Mouse (Mus musculus) liver, embryonic 14.5 days (tissue): ENCODE measurements around the gene Tcn2. TPM values are rescaled to one million over a fixed set of nuclear protein-coding genes. Genes with fewer than 3 reads are reported as not detected.

ENCODE experiments used
- ATAC-seq: fragments of 200-750 bp; cut with Nextera tagmentation; 2 replicates; pipeline ENCODE4 v1.8.0; 2017; ENCODE audit warnings: moderate number of reproducible peaks, mild to moderate bottlenecking, moderate library complexity; ENCODE audit not compliant: insufficient read depth
- DNase-seq, 3 experiments: peaks; one replicate each; pipeline ENCODE4 v3.0.0-alpha.2; 2012 to 2013; ENCODE audit warnings: low read depth in 3 of 3, low spot score in 3 of 3
- H3K27ac ChIP-seq: fragments of 300-500 bp; sonication (generic); 2 replicates; pipeline ENCODE4 v1.5.1; 2014; ENCODE audit warnings: moderate library complexity, mild to moderate bottlenecking, control low read depth, inconsistent platforms
- H3K27me3 ChIP-seq: fragments of 300-500 bp; sonication (generic); 2 replicates; pipeline ENCODE4 v1.6.1; 2014; ENCODE audit warnings: mild to moderate bottlenecking, low read length, moderate library complexity; ENCODE audit not compliant: control insufficient read depth, insufficient read depth
- H3K36me3 ChIP-seq: fragments of 300-500 bp; sonication (generic); replicated peaks from 2 replicates; pipeline ENCODE4 v1.6.1; 2014; ENCODE audit warnings: low read depth; ENCODE audit not compliant: control insufficient read depth, insufficient read depth
- H3K4me1 ChIP-seq, 2 experiments: fragments of 200-500 bp in 1 of 2; fragments of 300-500 bp in 1 of 2; sonication (generic) in 1 of 2; replicated peaks; 2 replicates each; pipeline ENCODE4 v1.6.1; 2012 to 2014; ENCODE audit warnings: antibody characterized with exemption in 1 of 2, inconsistent platforms in 1 of 2, low read length in 1 of 2; ENCODE audit not compliant: control insufficient read depth in 2 of 2, insufficient read depth in 2 of 2
- H3K4me2 ChIP-seq: fragments of 300-500 bp; sonication (generic); 2 replicates; pipeline ENCODE4 v1.6.1; 2014; ENCODE audit warnings: low read depth, mild to moderate bottlenecking, control low read depth, moderate library complexity
- H3K4me3 ChIP-seq, 2 experiments: fragments of 200-500 bp in 1 of 2; fragments of 300-500 bp in 1 of 2; sonication (generic) in 1 of 2; 2 replicates each; pipeline ENCODE4 v1.5.1; 2012 to 2014; ENCODE audit warnings: low read depth in 2 of 2, low read length in 2 of 2, mild to moderate bottlenecking in 2 of 2, control low read depth in 1 of 2, inconsistent platforms in 1 of 2, moderate library complexity in 1 of 2; ENCODE audit not compliant: insufficient read depth in 1 of 2
- H3K9ac ChIP-seq: fragments of 300-500 bp; sonication (generic); replicated peaks from 2 replicates; pipeline ENCODE4 v1.6.1; 2014; ENCODE audit warnings: mild to moderate bottlenecking, control low read depth, moderate library complexity
- H3K9me3 ChIP-seq: fragments of 300-500 bp; sonication (generic); 2 replicates; pipeline ENCODE4 v1.6.1; 2016; ENCODE audit warnings: low read length, mixed read lengths; ENCODE audit not compliant: control insufficient read depth
- CTCF ChIP-seq: IDR thresholded peaks from 2 replicates; pipeline ENCODE4 v1.5.1; 2016; ENCODE audit warnings: antibody characterized with exemption, low read depth, control low read depth
- EP300 ChIP-seq: IDR thresholded peaks from 2 replicates; pipeline ENCODE4 v1.6.1; 2016; ENCODE audit warnings: antibody characterized with exemption, low read depth
- WGBS: fragments of 180-500 bp; shearing (Covaris S2); extraction: QIAGEN DNeasy Blood & Tissue Kit; methylation state at CpG from one replicate; pipeline ENCODE4 v1.1.7; 2014; ENCODE audit not compliant: insufficient replicate concordance; 5-methylcytosine and 5-hydroxymethylcytosine counted together
- polyA plus RNA-seq, 2 experiments: library from polyadenylated mRNA; depleted of rRNA in 1 of 2; stranded (reverse) in 1 of 2; unstranded in 1 of 2; fragments of >200 nt; fragmentation: Nextera tagmentation in 1 of 2; extraction: Ambion mirVana in 1 of 2; gene quantifications; 2 replicates each; pipeline versions ENCODE4 v1.2.1 to v1.2.3; 2012 to 2014

The Tcn2 gene
- polyA plus RNA-seq, 2 experiments: 14.6 to 16.3 TPM

GRCm38 (mm10) chr11:3946386-3946785 lies 14.4 kb upstream of the Tcn2 start:
- Histone ChIP-seq H3K36me3 (no peaks in the 10 kb centered on the region), H3K9ac (no peak overlapping the region), H3K27ac (no peak overlapping the region), H3K4me3 (no peak overlapping the region), H3K9me3 (no peaks in the 10 kb centered on the region), H3K4me1 (no peaks in the 10 kb centered on the region), H3K4me2 (no peak overlapping the region), H3K27me3 (no peaks in the 10 kb centered on the region; the same call in 1 of the 2 replicates)
- no peak for ATAC-seq
- no peak for TF ChIP-seq CTCF
- TF ChIP-seq EP300: no peak
- DNase-seq: no peak
- 18% methylated on average over 1 of the region's 1 CpGs for WGBS

- WGBS: 62% methylated on average over 7 of the region's 7 CpGs
- no peaks in the 10 kb centered on the region; the same call in 1 of the 2 replicates for H3K27me3 ChIP-seq
- H3K4me3 ChIP-seq: no peak overlapping the region
- no peak overlapping the region for H3K4me2 ChIP-seq
- ATAC-seq (no peak), DNase-seq (no peak)
- TF ChIP-seq EP300 (no peak), CTCF (no peak)
- H3K36me3 ChIP-seq: no peaks in the 10 kb centered on the region
- no peaks in the 10 kb centered on the region for H3K4me1 ChIP-seq
- H3K9me3 ChIP-seq: no peaks in the 10 kb centered on the region
- no peak overlapping the region for H3K27ac ChIP-seq
- H3K9ac ChIP-seq: no peak overlapping the region
Measured at GRCm38 (mm10) chr11:3941371-3941770, 9.4 kb upstream of the Tcn2 start.

DNA sequence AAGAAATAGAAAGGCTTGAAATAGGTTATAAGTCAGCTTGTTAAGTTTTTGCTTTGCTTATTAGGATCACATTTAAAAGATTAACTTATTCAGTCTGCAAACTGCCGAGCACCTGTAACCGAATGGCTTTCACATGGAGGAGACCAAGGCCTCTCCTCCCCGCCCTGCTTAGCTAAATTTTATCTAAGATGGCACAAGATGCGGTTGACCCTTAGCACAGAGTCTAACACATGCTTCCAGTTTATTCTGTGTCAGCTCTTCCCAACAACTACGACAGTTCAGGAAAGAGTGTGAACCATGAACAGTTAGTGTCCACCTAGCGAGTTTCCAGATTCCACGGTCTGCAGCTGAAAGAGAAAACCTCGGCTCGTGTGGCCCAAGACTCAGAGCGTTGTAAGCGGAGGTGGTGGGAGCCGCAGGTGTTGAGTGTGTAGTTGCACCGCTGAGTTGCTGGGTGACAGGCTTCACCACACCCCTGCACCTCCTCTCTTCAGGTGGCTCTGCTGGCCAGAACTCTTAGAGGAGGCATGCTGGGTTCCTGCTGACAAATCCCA lies 5.4 kb upstream of the Tcn2 start:
- DNase-seq (no peak), ATAC-seq (no peak)
- no peaks in the 10 kb centered on the region for H3K4me1 ChIP-seq
- H3K9ac ChIP-seq: no peak overlapping the region
- H3K27ac ChIP-seq: no peak overlapping the region
- no peak overlapping the region for H3K4me2 ChIP-seq
- H3K9me3 ChIP-seq: no peaks in the 10 kb centered on the region
- H3K27me3 ChIP-seq: no peaks in the 10 kb centered on the region
- TF ChIP-seq CTCF: no peak
- TF ChIP-seq EP300: no peak
- H3K36me3 ChIP-seq: no peaks in the 10 kb centered on the region
- 68% methylated on average over 13 of the region's 13 CpGs for WGBS
- no peak overlapping the region for H3K4me3 ChIP-seq

DNA sequence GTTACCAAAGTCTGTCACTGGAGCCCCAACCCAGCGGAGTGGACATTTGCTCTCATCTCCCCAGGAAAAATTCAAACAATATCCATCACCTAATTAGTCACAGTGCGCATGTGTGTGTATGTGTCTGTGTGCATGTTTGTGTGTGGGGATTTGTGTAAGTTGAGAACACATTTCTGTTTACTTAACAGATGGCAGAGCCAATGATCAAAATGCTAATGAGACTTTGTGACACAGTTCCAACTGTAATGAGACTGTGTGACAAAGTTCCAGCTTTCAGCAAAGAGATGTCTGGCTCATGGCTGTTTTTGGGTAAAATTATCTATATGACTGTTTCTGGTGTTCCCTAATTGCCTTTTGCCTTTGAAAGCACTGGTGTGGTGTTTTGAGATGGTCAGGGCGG lies 4.4 kb upstream of the Tcn2 start:
- ATAC-seq: no peak
- TF ChIP-seq EP300 (no peak), CTCF (no peak)
- H3K4me2 ChIP-seq: no peak overlapping the region
- H3K27me3 ChIP-seq: no peaks in the 10 kb centered on the region
- H3K4me1 ChIP-seq: no peaks in the 10 kb centered on the region
- H3K27ac ChIP-seq: no peak overlapping the region
- no peak overlapping the region for H3K4me3 ChIP-seq
- H3K36me3 ChIP-seq: no peaks in the 10 kb centered on the region
- DNase-seq: no peak
- WGBS: 55% methylated on average over 3 of the region's 3 CpGs
- H3K9me3 ChIP-seq: no peaks in the 10 kb centered on the region
- H3K9ac ChIP-seq: no peak overlapping the region

DNA sequence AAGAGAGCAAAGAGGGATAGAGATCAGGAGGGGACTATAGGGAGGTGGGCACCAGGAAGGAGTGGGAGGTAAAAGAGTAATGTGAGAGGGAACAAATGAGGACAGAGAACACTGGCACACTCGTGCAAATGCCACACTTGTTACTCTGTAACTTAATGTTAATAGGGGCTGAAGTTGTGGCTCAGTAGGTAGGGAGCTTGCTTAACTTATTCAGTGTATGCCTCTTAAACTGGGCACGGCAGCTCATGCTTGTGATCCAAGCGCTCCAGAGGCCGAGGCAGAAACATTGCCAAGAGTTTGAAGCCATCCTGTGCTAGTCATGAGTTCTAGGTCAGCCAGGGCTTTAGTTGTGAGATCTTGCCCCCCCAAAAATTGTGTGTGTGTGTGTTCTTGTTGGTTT lies 3.2 kb upstream of the Tcn2 start:
- Histone ChIP-seq H3K4me1 (no peaks in the 10 kb centered on the region), H3K4me2 (no peak overlapping the region), H3K9me3 (no peaks in the 10 kb centered on the region), H3K4me3 (no peak overlapping the region), H3K27me3 (no peaks in the 10 kb centered on the region), H3K9ac (no peak overlapping the region), H3K36me3 (no peaks in the 10 kb centered on the region), H3K27ac (no peak overlapping the region)
- TF ChIP-seq EP300: no peak
- no peak for TF ChIP-seq CTCF
- WGBS: 60% methylated on average over 4 of the region's 4 CpGs
- DNase-seq (no peak), ATAC-seq (no peak)
